Mouse (Mus musculus): ENCODE results near the gene Acot12. TPM values are rescaled to one million over a fixed set of nuclear protein-coding genes. Genes with fewer than 3 reads are reported as not detected.
"Not testable (repeated sequence)": the region's sequence is repeated elsewhere in the genome, so short reads cannot be mapped to it uniquely, and the experiment has no call there.

The Acot12 gene
- total and polyA plus RNA-seq, 2 experiments, result 57.1 to 121 TPM

DNA sequence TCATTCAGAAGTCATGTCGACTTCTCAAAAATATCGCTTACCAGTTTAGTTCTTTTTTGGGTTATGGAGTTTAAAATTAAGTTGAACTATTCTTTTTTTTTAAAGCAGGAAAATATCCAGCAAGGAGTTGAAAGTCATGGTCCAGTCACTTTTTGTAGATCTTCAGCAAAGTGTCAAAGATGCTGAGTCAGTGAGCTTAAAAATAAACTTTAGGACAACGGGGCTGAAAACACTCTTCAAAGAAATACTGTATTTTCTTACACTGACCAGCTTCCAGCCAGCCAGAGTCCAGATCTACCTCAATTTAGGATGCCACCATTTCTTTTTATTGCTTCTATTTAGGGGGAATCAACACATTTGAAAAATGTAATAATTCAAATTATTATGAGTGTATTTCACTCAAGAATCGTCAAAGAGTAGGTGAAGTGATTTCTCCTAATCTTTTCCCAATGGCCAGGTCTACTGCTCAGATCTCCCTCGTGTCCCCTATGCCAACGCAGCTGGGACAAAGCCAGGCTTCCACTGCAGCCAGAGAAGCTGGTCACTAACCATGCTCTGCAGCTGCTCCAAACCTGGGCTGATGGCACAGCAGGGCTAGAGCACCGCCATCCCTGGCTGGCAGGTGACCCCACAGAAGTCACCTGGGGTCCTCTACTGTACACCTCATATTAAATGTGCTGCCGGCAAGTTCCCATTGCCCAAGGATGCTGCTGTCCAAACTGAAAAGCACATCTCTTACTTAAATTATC is 19.2 kb downstream of the Acot12 start:
- H3K27me3 ChIP-seq (ENCODE audit: control insufficient read depth, insufficient read depth, low read length), result no peaks in the 10 kb centered on the region
- no peak overlapping the region for H3K9ac ChIP-seq (ENCODE audit: low read depth, low read length)
- peaks cover 36% of the 10 kb centered on the region for H3K4me1 ChIP-seq (ENCODE audit: control insufficient read depth, insufficient read depth, low read length)
- H3K4me3 ChIP-seq (ENCODE audit: insufficient read depth, low read depth, low read length), result no peak overlapping the region
- no peak for TF ChIP-seq CTCF (IDR thresholded peaks at IDR 0.05; ENCODE audit: low read depth, low read length)
- no peak for TF ChIP-seq POLR2A (IDR thresholded peaks at IDR 0.05; ENCODE audit: extremely low read depth, insufficient read depth, low read length)
- WGBS, result 65% methylated on average over 8 of the region's 8 CpGs
- peaks cover 57% of the 10 kb centered on the region for H3K36me3 ChIP-seq (ENCODE audit: control insufficient read depth, insufficient read depth, low read length)
- peak overlapping the region; percentile 42; the same call in 1 of the 2 replicates for H3K27ac ChIP-seq (replicated peaks; ENCODE audit: insufficient read depth, low read depth, low read length)
- H3K79me2 ChIP-seq (ENCODE audit: control insufficient read depth, insufficient read depth, low read length), result no peaks in the 10 kb centered on the region; the same call in 1 of the 2 replicates
- peak; percentile 46 for DNase-seq (ENCODE audit: extremely low read depth, low read depth, low spot score)

DNA sequence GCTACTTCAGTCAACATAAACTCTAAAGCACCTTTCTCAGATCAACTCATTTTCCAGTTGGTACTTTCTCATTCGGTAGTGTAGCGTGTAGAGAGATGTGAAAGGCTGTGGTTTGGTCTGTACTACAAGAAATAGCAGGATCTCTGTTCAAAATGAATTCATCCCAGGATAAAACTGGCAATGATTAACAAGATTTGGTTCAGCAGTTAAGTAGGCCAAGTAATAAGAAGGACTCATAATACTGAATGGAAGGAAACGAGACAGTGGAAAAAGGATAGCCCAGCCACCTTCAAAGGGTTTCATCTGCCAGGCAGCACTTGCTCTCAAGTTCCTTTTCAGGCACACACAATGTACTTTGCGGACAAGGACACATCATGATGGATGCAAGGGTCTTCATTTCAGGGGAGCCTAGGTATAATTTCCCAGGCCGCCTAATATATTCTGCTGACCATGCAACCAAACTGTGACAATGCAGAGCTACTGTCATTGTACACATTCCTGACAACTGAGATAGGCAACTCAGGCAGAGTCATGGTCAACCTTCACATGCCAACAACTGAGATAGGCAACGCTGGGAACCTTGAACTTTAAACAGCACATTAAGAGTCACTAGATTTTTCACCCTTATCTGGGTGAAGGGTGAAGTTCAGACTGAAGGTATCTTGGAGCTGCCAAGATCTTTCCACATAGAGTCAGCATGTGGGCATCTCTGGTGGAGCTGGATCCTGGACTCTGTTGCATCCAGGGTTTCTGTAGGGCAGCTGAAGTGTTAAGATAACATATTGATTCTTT is 20.5 kb downstream of the Acot12 start:
- peaks cover 31% of the 10 kb centered on the region for H3K4me1 ChIP-seq (ENCODE audit: control insufficient read depth, insufficient read depth, low read length)
- peak overlapping the region; percentile 84 for H3K27ac ChIP-seq (replicated peaks; ENCODE audit: insufficient read depth, low read depth, low read length)
- peaks cover 54% of the 10 kb centered on the region for H3K36me3 ChIP-seq (ENCODE audit: control insufficient read depth, insufficient read depth, low read length)
- 57% methylated on average over 6 of the region's 6 CpGs for WGBS
- TF ChIP-seq CTCF (IDR thresholded peaks at IDR 0.05; ENCODE audit: low read depth, low read length), result no peak
- no peak for TF ChIP-seq POLR2A (IDR thresholded peaks at IDR 0.05; ENCODE audit: extremely low read depth, insufficient read depth, low read length)
- H3K9ac ChIP-seq (ENCODE audit: low read depth, low read length), result no peak overlapping the region
- H3K79me2 ChIP-seq (ENCODE audit: control insufficient read depth, insufficient read depth, low read length), result no peaks in the 10 kb centered on the region; the same call in 1 of the 2 replicates
- no peaks in the 10 kb centered on the region for H3K27me3 ChIP-seq (ENCODE audit: control insufficient read depth, insufficient read depth, low read length)
- no peak overlapping the region for H3K4me3 ChIP-seq (ENCODE audit: insufficient read depth, low read depth, low read length)
- peak; percentile 84 for DNase-seq (ENCODE audit: extremely low read depth, low read depth, low spot score)

DNA sequence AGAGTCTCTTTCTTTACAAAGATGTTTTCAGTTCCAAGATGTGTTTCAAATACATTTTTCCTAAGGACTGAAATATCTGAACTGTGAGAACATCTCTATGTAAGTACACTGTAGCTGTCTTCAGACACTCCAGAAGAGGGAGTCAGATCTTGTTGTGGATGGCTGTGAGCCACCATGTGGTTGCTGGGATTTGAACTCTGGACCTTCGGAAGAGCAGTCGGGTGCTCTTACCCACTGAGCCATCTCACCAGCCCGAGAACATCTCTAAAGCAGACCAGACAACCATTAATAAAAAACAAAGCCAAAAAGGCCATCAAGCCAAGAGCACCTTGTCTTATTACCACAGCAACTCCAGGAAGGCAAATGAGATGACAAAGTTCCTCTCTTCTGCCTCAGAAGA is 22.3 kb downstream of the Acot12 start:
- Histone ChIP-seq H3K27ac (replicated peaks; ENCODE audit: insufficient read depth, low read depth, low read length) (peak overlapping the region; percentile 57), H3K36me3 (ENCODE audit: control insufficient read depth, insufficient read depth, low read length) (peaks cover 56% of the 10 kb centered on the region), H3K4me1 (ENCODE audit: control insufficient read depth, insufficient read depth, low read length) (peaks cover 25% of the 10 kb centered on the region)
- not testable (repeated sequence) for DNase-seq (ENCODE audit: extremely low read depth, low read depth, low spot score); H3K9ac ChIP-seq (ENCODE audit: low read depth, low read length); H3K79me2 ChIP-seq (ENCODE audit: control insufficient read depth, insufficient read depth, low read length); H3K4me3 ChIP-seq (ENCODE audit: insufficient read depth, low read depth, low read length); H3K27me3 ChIP-seq (ENCODE audit: control insufficient read depth, insufficient read depth, low read length)
- WGBS, result 75% methylated on average over 3 of the region's 3 CpGs

DNA sequence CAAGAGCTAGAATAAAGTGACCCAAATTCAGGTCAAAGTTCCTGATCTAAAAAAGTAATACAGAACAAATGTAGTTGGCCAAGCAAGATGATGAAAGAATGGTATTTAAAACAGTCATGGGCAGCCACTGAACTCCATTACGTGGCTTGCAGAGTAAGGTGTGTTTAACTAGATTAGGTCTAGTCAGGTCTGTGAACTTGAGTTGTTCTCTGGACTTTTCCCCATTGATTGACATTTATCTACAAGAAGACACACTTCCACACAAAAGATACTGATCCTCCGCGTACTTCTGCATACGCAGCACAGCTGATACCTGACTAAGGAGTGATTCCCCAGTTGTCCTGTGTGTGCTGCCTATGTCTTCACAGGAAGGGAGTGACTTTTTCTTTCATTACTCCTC is 24.3 kb downstream of the Acot12 start:
- no peak overlapping the region for H3K4me3 ChIP-seq (ENCODE audit: insufficient read depth, low read depth, low read length)
- H3K27ac ChIP-seq (replicated peaks; ENCODE audit: insufficient read depth, low read depth, low read length), result peak overlapping the region; percentile 43; the same call in 1 of the 2 replicates
- no peaks in the 10 kb centered on the region for H3K79me2 ChIP-seq (ENCODE audit: control insufficient read depth, insufficient read depth, low read length)
- no peaks in the 10 kb centered on the region for H3K27me3 ChIP-seq (ENCODE audit: control insufficient read depth, insufficient read depth, low read length)
- 16% methylated on average over 4 of the region's 4 CpGs for WGBS
- TF ChIP-seq POLR2A (IDR thresholded peaks at IDR 0.05; ENCODE audit: extremely low read depth, insufficient read depth, low read length), result no peak
- TF ChIP-seq CTCF (IDR thresholded peaks at IDR 0.05; ENCODE audit: low read depth, low read length), result no peak
- H3K36me3 ChIP-seq (ENCODE audit: control insufficient read depth, insufficient read depth, low read length), result peaks cover 60% of the 10 kb centered on the region
- peaks cover 21% of the 10 kb centered on the region for H3K4me1 ChIP-seq (ENCODE audit: control insufficient read depth, insufficient read depth, low read length)
- DNase-seq (ENCODE audit: extremely low read depth, low read depth, low spot score), result peak; percentile 99
- no peak overlapping the region for H3K9ac ChIP-seq (ENCODE audit: low read depth, low read length)

DNA sequence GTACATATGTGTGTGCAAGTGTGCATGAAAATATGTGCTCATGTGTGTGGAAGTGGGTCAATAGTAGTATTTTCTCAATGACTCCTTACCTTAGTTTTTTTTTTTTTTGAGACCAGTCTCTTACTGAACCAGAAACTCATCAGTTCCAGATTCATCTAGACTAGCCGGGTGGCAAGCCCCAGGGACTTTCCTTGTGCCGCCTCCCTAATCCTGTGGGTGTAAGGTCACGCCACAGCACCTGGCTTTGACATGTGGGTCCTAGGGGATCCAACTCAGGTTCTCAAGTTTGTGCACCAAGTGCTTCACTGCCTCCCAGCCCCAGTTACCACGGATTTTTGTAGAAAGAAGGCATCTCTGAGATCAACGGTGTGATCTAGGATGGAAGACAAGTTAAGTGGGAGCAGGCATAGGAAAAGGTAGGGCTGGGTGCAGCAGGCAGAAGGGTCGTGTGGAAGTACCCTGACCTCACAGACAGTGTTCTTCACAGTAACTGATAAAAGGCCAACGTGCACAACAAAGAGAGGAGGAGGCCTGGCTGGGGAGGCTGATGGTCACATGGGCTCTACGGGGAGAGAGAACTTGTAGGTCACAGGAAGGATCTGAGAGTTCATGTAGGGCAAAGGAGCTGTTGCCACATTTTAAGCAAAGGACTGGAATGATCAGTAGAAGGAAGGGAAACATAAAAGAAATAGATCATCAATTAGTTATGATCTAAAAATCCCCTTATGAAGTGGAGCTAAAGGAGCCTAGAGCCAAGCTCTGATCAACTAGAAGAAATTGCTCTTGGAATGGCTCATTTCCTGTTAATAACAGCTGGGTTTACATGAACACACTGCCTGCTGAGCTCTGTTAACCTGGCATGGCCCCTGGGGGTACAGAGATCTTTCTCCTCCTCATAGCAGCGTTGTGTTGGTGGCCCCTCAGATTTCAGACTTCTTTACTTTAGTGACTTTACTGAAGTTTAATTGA is 27.7 kb downstream of the Acot12 start:
- Histone ChIP-seq H3K36me3 (ENCODE audit: control insufficient read depth, insufficient read depth, low read length) (peaks cover 58% of the 10 kb centered on the region), H3K9ac (ENCODE audit: low read depth, low read length) (no peak overlapping the region), H3K27ac (replicated peaks; ENCODE audit: insufficient read depth, low read depth, low read length) (no peak overlapping the region), H3K4me1 (ENCODE audit: control insufficient read depth, insufficient read depth, low read length) (peaks cover 8% of the 10 kb centered on the region), H3K4me3 (ENCODE audit: insufficient read depth, low read depth, low read length) (no peak overlapping the region), H3K79me2 (ENCODE audit: control insufficient read depth, insufficient read depth, low read length) (no peaks in the 10 kb centered on the region), H3K27me3 (ENCODE audit: control insufficient read depth, insufficient read depth, low read length) (no peaks in the 10 kb centered on the region)
- no peak for TF ChIP-seq CTCF (IDR thresholded peaks at IDR 0.05; ENCODE audit: low read depth, low read length)
- TF ChIP-seq POLR2A (IDR thresholded peaks at IDR 0.05; ENCODE audit: extremely low read depth, insufficient read depth, low read length), result no peak
- DNase-seq (ENCODE audit: extremely low read depth, low read depth, low spot score), result peak; percentile 64
- WGBS, result 61% methylated on average over 9 of the region's 9 CpGs

All from liver, adult 2 months (tissue).